Mouse (Mus musculus) ES-E14 (cell line): ENCODE measurements at regions not wholly inside any gene's neighbourhood (a gene's known extent, or its start where the extent isn't known, plus 50 kb on each side); places are given as distances from the start of the nearest gene placed in this dataset.

Experiments
- DNase-seq: peaks from one replicate; pipeline ENCODE4 v3.0.0-alpha.2; 2013; ENCODE audit warnings: low read depth, low spot score
- H3K27ac ChIP-seq: 2 replicates; pipeline ENCODE4 v1.5.1; 2012; ENCODE audit warnings: low read depth, mild to moderate bottlenecking, low read length, moderate library complexity, mixed read lengths; ENCODE audit not compliant: poor library complexity, insufficient read depth, severe bottlenecking
- H3K36me3 ChIP-seq: 2 replicates; pipeline ENCODE4 v1.6.1; 2012; ENCODE audit warnings: mild to moderate bottlenecking, low read length, moderate library complexity, mixed read lengths; ENCODE audit not compliant: control insufficient read depth, poor library complexity, insufficient read depth, severe bottlenecking
- H3K4me1 ChIP-seq, 2 experiments: fragments of 150-350 bp in 1 of 2; sonication (generic) in 1 of 2; 2 replicates each; pipeline ENCODE4 v1.6.1; 2012; ENCODE audit warnings: low read length in 2 of 2, mild to moderate bottlenecking in 1 of 2, mixed read lengths in 1 of 2; ENCODE audit not compliant: control insufficient read depth in 2 of 2, insufficient read depth in 2 of 2, poor library complexity in 1 of 2
- H3K4me3 ChIP-seq, 2 experiments: fragments of 150-350 bp in 1 of 2; sonication (generic) in 1 of 2; 2 replicates each; pipeline ENCODE4 v1.5.1; 2012; ENCODE audit warnings: low read length in 2 of 2, low read depth in 1 of 2, mild to moderate bottlenecking in 1 of 2, mixed read lengths in 1 of 2; ENCODE audit not compliant: insufficient read depth in 1 of 2, poor library complexity in 1 of 2, severe bottlenecking in 1 of 2
- H3K9ac ChIP-seq: 2 replicates; pipeline ENCODE4 v1.6.1; 2012; ENCODE audit warnings: low read depth, mild to moderate bottlenecking, low read length, mixed read lengths; ENCODE audit not compliant: poor library complexity, insufficient read depth, severe bottlenecking
- H3K9me3 ChIP-seq: fragments of 150-350 bp; sonication (generic); 2 replicates; pipeline ENCODE4 v1.6.1; 2012; ENCODE audit warnings: low read depth, mild to moderate bottlenecking, low read length; ENCODE audit not compliant: control insufficient read depth, insufficient read depth
- CHD2 ChIP-seq: IDR thresholded peaks from 2 replicates; pipeline ENCODE4 v1.6.1; 2014; ENCODE audit warnings: mild to moderate bottlenecking, low read depth, low read length, inconsistent platforms
- HCFC1 ChIP-seq: IDR thresholded peaks from 2 replicates; pipeline ENCODE4 v1.6.1; 2012; ENCODE audit warnings: low read length, inconsistent platforms, borderline replicate concordance; ENCODE audit not compliant: insufficient read depth
- MAFK ChIP-seq: IDR thresholded peaks from 2 replicates; pipeline ENCODE4 v1.6.1; 2014; ENCODE audit warnings: mild to moderate bottlenecking, low read depth, low read length, inconsistent platforms; ENCODE audit not compliant: insufficient read depth
- ZC3H11A ChIP-seq: IDR thresholded peaks from 2 replicates; pipeline ENCODE4 v1.6.1; 2012; ENCODE audit warnings: low read depth, mild to moderate bottlenecking, inconsistent platforms, low read length, borderline replicate concordance
- ZNF384 ChIP-seq: IDR thresholded peaks from 2 replicates; pipeline ENCODE4 v1.6.1; 2012; ENCODE audit warnings: low read depth, low read length, inconsistent platforms
- in situ Hi-C, 2 experiments: fragments of 600-800 bp; cut with MboI; formaldehyde crosslinking; loops; one replicate each; pipeline ENCODE4 v1.15.1; 2025; ENCODE audit warnings: low sequenced_read_pairs in 2 of 2, inconsistent platforms in 1 of 2; ENCODE audit not compliant: unreplicated experiment in 2 of 2

GRCm38 (mm10) chr7:136541876-136542655 is 352.3 kb upstream of the Mgmt start:
- no peaks in the 10 kb centered on the region for H3K9me3 ChIP-seq
- H3K9ac ChIP-seq: no peak overlapping the region
- no peaks in the 10 kb centered on the region for H3K36me3 ChIP-seq
- DNase-seq: no peak
- H3K4me1 ChIP-seq: no peaks in the 10 kb centered on the region
- TF ChIP-seq HCFC1: no peak
- TF ChIP-seq ZC3H11A: no peak
- TF ChIP-seq MAFK: no peak
- no peak for TF ChIP-seq CHD2
- TF ChIP-seq ZNF384: no peak
- H3K4me3 ChIP-seq: no peak overlapping the region
- H3K27ac ChIP-seq: no peak overlapping the region
- in situ Hi-C loops: no loop called here

- Histone ChIP-seq H3K27ac (no peak overlapping the region), H3K4me1 (no peaks in the 10 kb centered on the region), H3K36me3 (no peaks in the 10 kb centered on the region), H3K4me3 (no peak overlapping the region), H3K9me3 (no peaks in the 10 kb centered on the region), H3K9ac (no peak overlapping the region)
- no peak for DNase-seq
- no peak for TF ChIP-seq CHD2
- no peak for TF ChIP-seq MAFK
- no peak for TF ChIP-seq ZC3H11A
- no peak for TF ChIP-seq HCFC1
- no peak for TF ChIP-seq ZNF384
- in situ Hi-C loops: no loop called here
Observed at GRCm38 (mm10) chr7:136542896-136543295, 351.5 kb upstream of the Mgmt start.

DNA sequence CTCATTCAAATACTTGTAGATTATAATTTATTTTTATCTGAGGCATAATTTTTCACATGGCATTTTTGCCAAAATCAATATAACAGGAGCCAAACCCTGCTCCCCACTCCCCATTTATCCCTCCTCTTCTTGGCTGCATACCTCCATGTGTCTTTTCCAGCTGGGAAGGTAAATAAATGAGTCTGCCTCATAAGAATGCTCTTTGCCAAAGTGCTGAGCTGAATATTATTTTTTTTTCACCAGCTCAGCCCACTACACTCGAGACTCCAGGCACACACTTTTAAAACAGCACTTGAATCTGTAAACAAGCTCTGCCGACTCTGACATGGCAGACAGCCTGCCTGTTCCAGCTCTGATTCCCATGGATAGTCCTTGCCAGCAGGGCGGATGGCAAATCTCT is 346.6 kb upstream of the Mgmt start:
- TF ChIP-seq ZNF384 (no peak), HCFC1 (no peak), CHD2 (no peak), MAFK (no peak), ZC3H11A (no peak)
- no peaks in the 10 kb centered on the region for H3K36me3 ChIP-seq
- no peaks in the 10 kb centered on the region for H3K4me1 ChIP-seq
- H3K9me3 ChIP-seq: no peaks in the 10 kb centered on the region
- H3K27ac ChIP-seq: no peak overlapping the region
- no peak overlapping the region for H3K4me3 ChIP-seq
- H3K9ac ChIP-seq: no peak overlapping the region
- no peak for DNase-seq
- in situ Hi-C loops: no loop called here

- H3K36me3 ChIP-seq: no peaks in the 10 kb centered on the region
- H3K4me1 ChIP-seq: no peaks in the 10 kb centered on the region
- no peak overlapping the region for H3K9ac ChIP-seq
- H3K4me3 ChIP-seq: no peak overlapping the region
- no peak for DNase-seq
- TF ChIP-seq ZNF384 (no peak), MAFK (no peak), HCFC1 (no peak), CHD2 (no peak), ZC3H11A (no peak)
- H3K9me3 ChIP-seq: no peaks in the 10 kb centered on the region
- no peak overlapping the region for H3K27ac ChIP-seq
- in situ Hi-C loops: no loop called here
Observed at GRCm38 (mm10) chr7:136556436-136556835, 338.0 kb upstream of the Mgmt start.

GRCm38 (mm10) chr7:136559536-136559935 is 334.9 kb upstream of the Mgmt start:
- Histone ChIP-seq H3K36me3 (no peaks in the 10 kb centered on the region), H3K27ac (no peak overlapping the region), H3K9ac (no peak overlapping the region), H3K4me3 (no peak overlapping the region), H3K4me1 (no peaks in the 10 kb centered on the region), H3K9me3 (no peaks in the 10 kb centered on the region)
- in situ Hi-C loops: no loop called here
- TF ChIP-seq CHD2 (no peak), MAFK (no peak), ZNF384 (no peak), ZC3H11A (no peak), HCFC1 (no peak)
- DNase-seq: no peak
